Mouse (Mus musculus) heart, adult 11 months (tissue): ENCODE measurements at regions not wholly inside any gene's neighbourhood (a gene's known extent, or its start where the extent isn't known, plus 50 kb on each side); places are given as distances from the start of the nearest gene placed in this dataset.
A peak's percentile ranks its signal among the peaks of the same experiment; 100 is the strongest.

Experiments
- DNase-seq: peaks from one replicate; pipeline ENCODE4 v3.0.0; 2022

DNA sequence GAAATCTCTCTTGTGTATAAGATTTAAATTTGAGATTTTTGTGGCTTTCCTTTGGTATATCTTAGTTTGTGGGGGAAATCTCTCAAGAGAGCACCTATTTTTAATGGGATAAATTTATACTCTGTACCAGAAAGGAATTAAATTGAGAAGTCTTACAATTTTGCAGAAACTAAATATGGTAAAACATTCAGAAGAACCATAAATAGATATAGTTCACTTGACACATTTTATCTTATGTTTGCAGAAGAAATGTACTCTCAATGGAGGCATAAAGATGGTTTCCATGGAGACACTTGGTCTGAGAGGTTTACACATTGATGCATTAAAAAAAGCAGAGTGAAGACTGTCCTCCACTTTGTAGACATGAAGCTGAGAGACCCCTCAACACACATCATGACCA is 86.9 kb downstream of the Ndufa10 start:
- DNase-seq: no peak

DNA sequence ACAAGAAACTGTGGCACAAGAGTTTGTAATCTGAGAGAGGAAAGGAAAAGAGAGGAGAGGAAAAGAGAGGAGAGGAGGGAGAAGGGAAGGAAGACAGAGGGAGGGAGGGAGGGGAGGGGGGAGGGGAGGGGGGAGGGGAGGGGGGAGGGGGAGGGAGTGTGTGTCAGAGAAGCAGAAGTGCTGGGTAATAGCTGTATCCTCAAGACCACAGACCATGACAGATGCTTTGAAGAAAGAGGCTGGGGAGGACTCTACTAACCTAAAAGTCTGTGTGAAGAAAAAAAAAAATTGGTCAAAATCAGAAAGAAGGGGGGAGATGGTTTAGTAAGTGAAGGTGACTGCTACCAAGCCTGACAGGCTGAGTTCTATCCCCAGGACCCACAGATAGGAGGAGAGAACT is 88.7 kb downstream of the Ndufa10 start:
- no peak for DNase-seq

DNA sequence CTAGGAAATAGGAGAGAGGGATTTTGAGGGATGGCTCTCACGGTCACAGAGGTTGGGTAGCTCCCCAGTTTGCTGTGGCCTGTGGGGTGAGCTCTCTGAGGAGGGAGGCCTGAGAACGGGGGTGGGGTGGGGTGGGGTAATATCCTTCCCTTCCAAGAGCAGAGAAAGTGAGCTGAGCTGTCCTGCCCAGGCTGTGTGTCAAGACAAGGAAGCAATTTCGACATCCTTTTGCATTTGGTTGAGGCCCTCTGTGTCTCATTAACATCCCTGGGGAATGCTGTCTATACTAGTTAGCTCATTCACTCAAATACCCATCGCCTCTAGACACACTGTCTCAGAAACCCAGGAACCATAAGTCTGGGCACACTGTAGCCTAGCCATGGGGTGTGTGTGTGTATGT is 89.9 kb downstream of the Ndufa10 start:
- DNase-seq: no peak

- DNase-seq: peak; percentile 91
Measured at GRCm38 (mm10) chr1:92379510-92379886, 94.2 kb downstream of the Ndufa10 start.

- DNase-seq: peak; percentile 98
Measured at GRCm38 (mm10) chr1:92378741-92379509, 94.7 kb downstream of the Ndufa10 start.

GRCm38 (mm10) chr1:92376456-92376855 is 97.2 kb downstream of the Ndufa10 start:
- DNase-seq: peak; percentile 96

DNA sequence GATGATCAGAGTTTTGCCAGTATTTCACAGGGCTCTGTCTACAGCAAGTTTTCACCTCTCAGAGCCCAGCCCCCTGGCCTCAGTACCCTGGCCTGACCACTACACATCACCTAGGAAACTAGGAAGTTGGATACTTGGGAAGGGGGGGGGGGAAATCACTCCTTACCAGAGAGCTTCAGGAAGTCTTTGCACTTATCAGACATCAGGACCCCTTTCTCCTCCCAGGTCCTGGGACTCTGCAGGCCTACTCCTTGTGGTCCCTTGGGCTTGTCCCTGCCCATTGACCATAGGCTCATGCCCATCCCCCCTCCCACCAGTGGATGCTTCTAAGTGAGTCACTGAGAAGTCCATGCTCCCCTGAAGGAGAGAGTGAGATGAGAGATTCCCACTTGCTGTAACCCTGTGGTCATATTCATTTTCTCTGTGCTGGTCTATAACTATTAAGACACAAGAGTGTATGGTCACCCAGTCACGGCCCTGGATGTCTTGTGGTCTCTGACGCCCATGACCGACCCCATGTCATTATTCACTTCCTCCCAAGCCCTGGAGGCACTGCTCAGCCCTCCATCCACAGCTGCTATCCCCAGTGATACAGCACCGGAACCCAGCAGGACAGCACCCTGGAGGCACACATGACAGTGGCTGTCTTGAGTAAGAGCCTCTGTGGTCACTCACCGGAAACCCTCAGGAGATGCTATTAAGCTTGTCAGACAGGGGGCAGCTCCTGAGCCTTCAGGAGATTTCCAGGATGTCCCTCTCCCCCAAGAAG is 101.3 kb downstream of the Ndufa10 start:
- peak; percentile 83 for DNase-seq

- DNase-seq: peak; percentile 88
Measured at GRCm38 (mm10) chr1:92371357-92371981, 102.2 kb downstream of the Ndufa10 start.

DNA sequence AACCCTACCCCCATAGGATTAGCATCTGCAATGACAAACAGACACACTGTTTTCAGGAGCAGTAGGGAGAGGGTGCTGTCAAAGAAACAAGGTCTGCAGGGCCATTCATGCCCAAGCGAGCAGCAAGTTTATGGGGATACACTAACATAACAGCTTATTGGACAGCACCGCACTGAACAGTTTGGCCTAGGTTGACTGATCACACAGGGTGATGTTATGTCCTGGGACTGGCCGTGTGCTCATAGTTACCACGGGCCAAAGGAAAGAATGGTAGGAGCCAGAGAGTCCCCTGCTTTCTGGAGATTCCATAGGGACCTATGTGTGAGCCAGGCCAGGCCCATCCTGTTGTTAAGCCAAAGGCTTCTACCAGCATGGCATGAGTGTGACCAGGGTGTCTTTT is 102.8 kb downstream of the Ndufa10 start:
- DNase-seq: peak; percentile 51

- DNase-seq: peak; percentile 45
Measured at GRCm38 (mm10) chr1:92369972-92370371, 103.7 kb downstream of the Ndufa10 start.

GRCm38 (mm10) chr1:92366249-92366648 is 107.4 kb downstream of the Ndufa10 start:
- DNase-seq: peak; percentile 83

GRCm38 (mm10) chr1:92365366-92366075 is 108.1 kb downstream of the Ndufa10 start:
- DNase-seq: peak; percentile 78

DNA sequence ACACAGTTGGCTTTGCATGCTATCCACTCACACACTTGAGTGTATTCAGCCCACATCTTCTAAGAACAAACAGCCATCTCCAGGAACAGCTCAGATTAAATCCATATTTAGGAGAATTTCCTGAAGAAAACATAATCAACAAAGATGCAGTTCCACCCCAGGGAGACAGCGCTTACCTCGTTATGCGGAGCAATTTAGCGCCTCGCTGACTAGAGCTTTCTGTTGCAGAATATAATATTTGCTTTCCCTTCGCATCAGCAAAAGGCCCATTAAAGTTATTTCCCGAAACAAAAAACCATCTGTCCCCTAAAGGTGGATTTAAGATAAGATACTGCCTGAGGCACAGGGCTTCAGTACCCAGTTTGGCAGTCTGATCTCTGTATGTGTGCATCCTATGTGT is 112.0 kb downstream of the Ndufa10 start:
- DNase-seq: peak; percentile 53

- DNase-seq: no peak
Measured at GRCm38 (mm10) chr1:92360255-92360654, 113.4 kb downstream of the Ndufa10 start.

- DNase-seq: no peak
Measured at GRCm38 (mm10) chr1:92359473-92359872, 114.2 kb downstream of the Ndufa10 start.

- peak; percentile 92 for DNase-seq
Measured at GRCm38 (mm10) chr1:92358758-92359287, 114.8 kb downstream of the Ndufa10 start.

GRCm38 (mm10) chr1:92348353-92349005 is 125.2 kb downstream of the Ndufa10 start:
- peak; percentile 92 for DNase-seq

GRCm38 (mm10) chr1:92347656-92348055 is 126.0 kb downstream of the Ndufa10 start:
- no peak for DNase-seq

DNA sequence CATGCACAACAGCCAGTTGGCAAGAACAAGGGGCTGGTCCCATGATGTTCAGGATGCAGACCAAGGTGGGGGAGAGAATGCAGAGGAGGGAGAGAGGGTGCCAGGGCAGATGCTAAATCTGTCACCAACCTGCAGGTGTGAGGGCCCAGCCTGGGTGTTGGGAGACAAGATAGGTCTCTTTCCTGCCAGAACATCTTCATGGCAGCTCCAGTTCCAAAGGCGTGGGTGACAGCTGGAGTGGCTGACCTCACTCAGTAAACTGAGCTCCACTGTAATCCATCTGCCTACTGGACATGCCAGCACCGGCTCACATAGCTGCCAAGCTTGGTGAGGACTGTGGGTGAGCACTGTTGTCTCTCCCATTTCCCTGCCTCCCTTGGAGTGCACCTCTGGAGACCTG is 129.9 kb downstream of the Ndufa10 start:
- DNase-seq: peak; percentile 99

DNA sequence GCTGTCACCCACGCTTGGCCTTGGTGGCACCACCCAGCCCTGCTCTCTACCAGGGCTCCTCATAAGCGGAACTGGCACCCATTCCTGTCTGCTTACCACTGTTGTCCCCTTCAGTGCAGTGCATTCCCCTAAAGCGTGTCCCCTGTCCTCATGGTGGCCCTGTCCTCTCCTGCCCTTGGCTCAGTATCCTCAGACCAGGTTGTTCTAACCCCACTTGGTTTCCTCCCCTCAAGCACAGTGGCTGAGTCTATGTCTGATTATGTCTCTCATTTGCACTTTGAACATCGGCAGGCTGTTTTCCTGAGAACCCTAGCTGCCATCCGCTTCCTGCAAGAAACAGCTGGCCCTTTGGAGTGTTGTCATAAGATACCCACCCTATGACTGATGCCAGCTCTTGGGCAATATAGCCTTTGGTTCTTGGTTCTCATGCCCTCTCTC is 130.5 kb downstream of the Ndufa10 start:
- DNase-seq: peak; percentile 98

DNA sequence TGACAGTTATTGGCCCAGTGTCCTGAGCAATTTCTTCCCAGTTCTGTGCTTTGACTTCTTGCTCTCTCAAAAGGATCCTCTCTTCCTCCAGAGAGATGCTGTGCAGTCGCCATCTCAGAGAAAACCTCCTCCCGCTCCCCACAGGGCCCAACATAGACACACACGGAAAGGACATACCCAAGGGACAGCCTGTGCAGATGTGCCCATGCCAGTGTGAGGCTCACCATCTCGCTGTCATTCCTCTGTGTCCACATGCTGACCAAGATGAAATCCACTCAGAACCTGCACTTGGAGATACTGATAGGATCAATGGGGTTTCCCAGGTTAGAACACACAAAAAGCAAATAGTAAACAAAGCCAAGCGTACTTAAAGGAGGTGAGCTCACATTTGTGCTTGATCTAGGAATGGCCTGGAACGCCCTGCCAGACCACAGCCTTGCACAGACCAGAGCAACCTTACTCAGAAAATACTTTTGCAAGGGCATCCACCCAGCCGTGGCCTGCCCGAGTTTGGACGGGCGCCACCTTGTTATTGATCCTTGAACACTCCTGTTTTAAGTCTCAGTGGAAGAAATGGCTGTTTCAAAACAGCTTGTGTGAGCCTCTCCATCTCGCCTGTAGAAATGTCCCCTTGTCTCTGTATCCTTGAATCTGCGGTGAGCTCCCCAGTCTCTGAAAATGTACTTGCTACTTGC is 131.7 kb downstream of the Ndufa10 start:
- DNase-seq: peak; percentile 85

DNA sequence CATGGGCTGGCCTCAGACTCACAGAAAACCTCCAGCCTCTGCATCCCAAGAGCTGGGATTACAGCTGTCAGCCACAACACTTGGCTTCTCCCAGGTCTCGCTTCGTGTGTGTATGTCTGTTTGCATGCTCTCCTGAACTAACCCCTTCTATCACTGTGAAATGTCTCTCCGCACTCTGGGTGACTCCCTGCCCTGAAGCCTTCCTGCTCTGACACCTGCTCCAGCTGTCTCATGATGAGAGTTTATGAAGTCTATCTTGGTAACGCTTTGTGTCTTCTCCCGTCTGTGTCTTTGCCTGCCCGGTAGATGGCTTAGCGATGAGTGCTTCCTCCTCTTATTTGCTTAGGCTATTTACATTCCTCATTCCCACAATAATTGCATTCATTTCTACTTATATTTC is 133.0 kb downstream of the Ndufa10 start:
- DNase-seq: peak; percentile 86
